Mouse (Mus musculus) brain, embryonic 14.5 days (tissue): Measurements from ENCODE around the gene Mthfs.
"Not testable (repeated sequence)": the region's sequence is repeated elsewhere in the genome, so short reads cannot be mapped to it uniquely, and the experiment has no call there.

Experiments used
- CTCF ChIP-seq: fragments of 200-500 bp; IDR thresholded peaks from 2 replicates; pipeline ENCODE4 v1.5.1; 2012; ENCODE audit warnings: inconsistent platforms, mild to moderate bottlenecking, moderate library complexity, borderline replicate concordance; ENCODE audit not compliant: insufficient read depth, insufficient read length; ENCODE audit errors: extremely low read depth
- POLR2A ChIP-seq: fragments of 200-500 bp; IDR thresholded peaks from 2 replicates; pipeline ENCODE4 v1.6.1; 2012; ENCODE audit warnings: mild to moderate bottlenecking, inconsistent platforms, borderline replicate concordance; ENCODE audit not compliant: poor library complexity, insufficient read depth, insufficient read length, severe bottlenecking; ENCODE audit errors: extremely low read depth

DNA sequence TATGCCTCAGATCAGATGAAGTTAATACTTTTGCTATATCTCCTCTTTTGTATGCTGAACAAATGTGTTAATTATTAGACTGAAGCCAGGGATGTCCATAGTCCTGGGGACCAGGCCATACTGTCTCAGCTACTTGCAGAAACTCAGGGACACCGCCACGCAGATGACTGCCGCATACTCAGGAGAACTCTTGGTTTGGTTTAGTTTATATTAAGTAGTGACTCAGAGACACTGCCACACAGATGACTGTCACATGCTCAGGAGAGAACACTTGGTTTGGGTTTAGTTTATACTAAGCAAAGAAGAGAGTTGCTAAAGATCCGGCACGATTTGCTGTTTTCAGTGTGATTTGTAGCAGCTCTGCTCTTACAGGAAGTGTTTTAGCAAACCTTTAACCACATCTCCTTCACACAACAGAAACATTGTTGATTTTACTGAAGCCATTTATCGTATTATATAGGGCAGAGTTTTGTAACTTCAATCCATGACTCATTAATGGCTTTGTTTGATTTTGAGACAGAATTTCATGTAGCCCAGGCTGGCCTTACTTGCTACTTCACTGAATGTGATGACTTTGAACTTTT, 10.3 kb downstream of the Mthfs start:
- TF ChIP-seq CTCF, POLR2A: not testable (repeated sequence)
